Comparison of ENCODE assay signal across 11 mouse cellular contexts in the genomic region with DNA sequence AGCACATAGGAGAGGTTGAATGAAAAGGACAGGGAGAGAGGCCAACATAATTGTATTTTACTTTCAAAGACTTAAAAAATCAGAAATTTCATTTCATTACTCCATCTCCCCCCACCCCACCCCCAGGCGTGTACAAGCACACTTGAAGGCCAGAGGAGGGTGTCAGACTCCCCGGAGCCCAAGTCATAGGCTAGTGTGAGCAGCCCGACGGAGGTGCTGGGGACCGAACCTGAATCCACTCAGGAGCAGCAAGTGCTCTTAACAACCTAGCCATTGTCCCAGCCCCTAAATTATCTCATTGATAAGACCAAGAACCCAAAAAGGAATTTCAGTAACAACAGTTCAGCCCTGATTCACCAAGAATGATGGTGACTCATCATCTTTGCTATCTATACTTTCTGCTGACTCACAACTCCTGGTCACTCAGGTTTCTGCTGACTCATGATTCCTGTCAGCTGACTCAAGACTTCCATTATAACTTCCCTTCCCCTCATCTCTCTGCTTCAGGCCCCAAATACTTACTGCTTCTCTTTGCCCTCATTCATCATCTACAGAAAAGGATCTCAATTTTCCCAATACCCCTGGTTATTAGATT. TPM values are rescaled to one million over a fixed set of nuclear protein-coding genes. Genes with fewer than 3 reads are reported as not detected.
DNase-seq lines count a peak whose midpoint lies in the region; ATAC-seq and TF ChIP-seq lines count a peak whose summit lies in the region.
"Had no signal": no experiment of that assay in that cellular context is flagged by ENCODE, and none has a peak within 500 bp of the region (broad histone marks: within the 10 kb centered on the region; RNA-seq: fewer than 3 reads in every experiment).

No protein-coding gene starts in this region.

- no peak for ATAC-seq in kidney, embryonic 15.5 days (replicated peaks; ENCODE audit: low FRiP score)
- no peak for ATAC-seq in stomach, embryonic 15.5 days (ENCODE audit: insufficient read depth, low FRiP score, low read depth)

- DNase-seq in kidney, adult 9 months, result peak; percentile 16
- DNase-seq in MN1 (ENCODE audit: low spot score), result peak; percentile 64
- DNase-seq in layer of hippocampus, postnatal 25 days (ENCODE audit: extremely low spot score in 1 of 2, low spot score in 1 of 2), result no peak
- no peak for DNase-seq in gastrocnemius, postnatal 36 days
- no peak for DNase-seq in ovary, postnatal 14 days (ENCODE audit: low spot score)
- DNase-seq: adrenal gland, postnatal 10 days; lung, adult 2 months had no signal

- no peak overlapping the region for H3K4me3 ChIP-seq in kidney, embryonic 15.5 days (replicated peaks)
- no peak overlapping the region for H3K4me3 ChIP-seq in embryonic fibroblast, embryonic 13.5 days (ENCODE audit: insufficient read depth, low read length)
- H3K4me3 ChIP-seq in stomach, embryonic 15.5 days (replicated peaks), result no peak overlapping the region
- H3K4me3 ChIP-seq: neural tube, embryonic 13.5 days had no signal

- H3K27me3 ChIP-seq in kidney, embryonic 15.5 days, result no peaks in the 10 kb centered on the region
- no peaks in the 10 kb centered on the region for H3K27me3 ChIP-seq in stomach, embryonic 15.5 days (replicated peaks)
- H3K27me3 ChIP-seq: neural tube, embryonic 13.5 days had no signal

- no peak overlapping the region for H3K27ac ChIP-seq in kidney, embryonic 15.5 days
- H3K27ac ChIP-seq in embryonic fibroblast, embryonic 13.5 days (ENCODE audit: insufficient read depth, low read length), result peak overlapping the region; percentile 94
- H3K27ac ChIP-seq in stomach, embryonic 15.5 days, result 0 out of 2 replicates have a peak overlapping the region, but pooled peaks have one; percentile 0
- H3K27ac ChIP-seq: neural tube, embryonic 13.5 days had no signal

- no peak for TF ChIP-seq CTCF in embryonic fibroblast, embryonic 13.5 days (IDR thresholded peaks at IDR 0.05; ENCODE audit: borderline replicate concordance, insufficient read depth, low read length)

- H3K4me1 ChIP-seq in kidney, embryonic 15.5 days, result no peaks in the 10 kb centered on the region
- H3K4me1 ChIP-seq in embryonic fibroblast, embryonic 13.5 days (ENCODE audit: control insufficient read depth, insufficient read depth, low read length), result peaks cover 16% of the 10 kb centered on the region
- H3K4me1 ChIP-seq in stomach, embryonic 15.5 days, result no peaks in the 10 kb centered on the region
- H3K4me1 ChIP-seq: neural tube, embryonic 13.5 days had no signal

- no peak for TF ChIP-seq POLR2A in embryonic fibroblast, embryonic 13.5 days (IDR thresholded peaks at IDR 0.05; ENCODE audit: low read depth, low read length)

- H3K36me3 ChIP-seq in kidney, embryonic 15.5 days, result peaks cover 61% of the 10 kb centered on the region
- peaks cover 44% of the 10 kb centered on the region for H3K36me3 ChIP-seq in stomach, embryonic 15.5 days

- intact Hi-C loops in gastrocnemius, postnatal 36 days (cut with DNase I), result loop anchor here (5.0 to 10.0 kb wide), 2 partner anchors 222 to 720 kb away; a partner anchor contains a TSS

- H3K4me2 ChIP-seq in kidney, embryonic 15.5 days, result no peak overlapping the region
- no peak overlapping the region for H3K4me2 ChIP-seq in stomach, embryonic 15.5 days
- H3K4me2 ChIP-seq: neural tube, embryonic 13.5 days had no signal

- H3K9me3 ChIP-seq in kidney, embryonic 15.5 days (replicated peaks), result no peaks in the 10 kb centered on the region
- no peaks in the 10 kb centered on the region for H3K9me3 ChIP-seq in stomach, embryonic 15.5 days
- H3K9me3 ChIP-seq: neural tube, embryonic 13.5 days had no signal

- WGBS in kidney, embryonic 15.5 days, result 78% methylated on average over 5 of the region's 5 CpGs
- WGBS in stomach, embryonic 15.5 days, result 84% methylated on average over 5 of the region's 5 CpGs

- H3K9ac ChIP-seq in kidney, embryonic 15.5 days, result no peak overlapping the region
- no peak overlapping the region for H3K9ac ChIP-seq in stomach, embryonic 15.5 days
- H3K9ac ChIP-seq: neural tube, embryonic 13.5 days had no signal

RNA-seq across cellular contexts. Expression of a gene that starts 11.4 kb away (rescaled TPM):
- 803 and 853 TPM in 2 replicates for polyA plus RNA-seq in kidney, embryonic 15.5 days (2015; fragmentation: Nextera tagmentation; extraction: Ambion mirVana)
- 1,481 and 1,872 TPM in 2 replicates for polyA plus RNA-seq in embryonic fibroblast, embryonic 13.5 days (2011; ENCODE audit: insufficient read length, low read depth, missing spikeins)
- 712 and 730 TPM in 2 replicates for polyA plus RNA-seq in stomach, embryonic 15.5 days (2015; fragmentation: Nextera tagmentation; extraction: Ambion mirVana)
- 100 to 1,000 TPM; 374 to 432 TPM for total RNA-seq in layer of hippocampus, postnatal 25 days (2021)
- 100 to 1,000 TPM; 374 to 433 TPM for total RNA-seq in gastrocnemius, postnatal 36 days (2021)

RNA-seq across cellular contexts. Expression of a gene that starts 24.9 kb away (rescaled TPM):
- polyA plus RNA-seq in kidney, embryonic 15.5 days (2015; fragmentation: Nextera tagmentation; extraction: Ambion mirVana), result 517 and 562 TPM in 2 replicates
- polyA plus RNA-seq in embryonic fibroblast, embryonic 13.5 days (2011; ENCODE audit: insufficient read length, low read depth, missing spikeins), result 132 and 159 TPM in 2 replicates
- polyA plus RNA-seq in stomach, embryonic 15.5 days (2015; fragmentation: Nextera tagmentation; extraction: Ambion mirVana), result 438 and 451 TPM in 2 replicates
- total RNA-seq in layer of hippocampus, postnatal 25 days (2021), result 100 to 1,000 TPM; 275 to 286 TPM
- 1 to 10 TPM; 8.5 TPM for total RNA-seq in gastrocnemius, postnatal 36 days (2021)

Comparison
In these comparisons a context has a peak if more than half of its experiments do, and no peak if none do; other contexts are left out.
1. DNase-seq: peak in kidney, adult 9 months (single experiment) and MN1 (single experiment); none in layer of hippocampus, postnatal 25 days (0 of 2), gastrocnemius, postnatal 36 days (0 of 2) and ovary, postnatal 14 days (single experiment).